Mouse (Mus musculus) spleen, adult 2 months (tissue): ENCODE measurements at regions not wholly inside any gene's neighbourhood (a gene's known extent, or its start where the extent isn't known, plus 50 kb on each side); places are given as distances from the start of the nearest gene placed in this dataset.
A peak's percentile ranks its signal among the peaks of the same experiment; 100 is the strongest.

ENCODE experiments used
- DNase-seq, 2 experiments: peaks; one replicate each; pipeline versions ENCODE4 v3.0.0 to v3.0.0-alpha.2; 2012 to 2021; ENCODE audit warnings: low spot score in 2 of 2, low read depth in 1 of 2
- H3K27ac ChIP-seq: fragments of 200-500 bp; 2 replicates; pipeline ENCODE4 v1.5.1; 2012; ENCODE audit warnings: low read length, inconsistent platforms; ENCODE audit not compliant: insufficient read depth
- H3K27me3 ChIP-seq: fragments of 200-500 bp; 2 replicates; pipeline ENCODE4 v1.6.1; 2012; ENCODE audit warnings: mild to moderate bottlenecking, moderate library complexity, low read length, inconsistent platforms; ENCODE audit not compliant: control insufficient read depth, insufficient read depth
- H3K36me3 ChIP-seq: fragments of 200-500 bp; 2 replicates; pipeline ENCODE4 v1.6.1; 2012; ENCODE audit warnings: mild to moderate bottlenecking, low read length, inconsistent platforms; ENCODE audit not compliant: control insufficient read depth, insufficient read depth
- H3K4me1 ChIP-seq: fragments of 200-500 bp; 2 replicates; pipeline ENCODE4 v1.6.1; 2011; ENCODE audit warnings: inconsistent platforms; ENCODE audit not compliant: control insufficient read depth, insufficient read depth, insufficient read length
- H3K4me3 ChIP-seq: fragments of 200-500 bp; 2 replicates; pipeline ENCODE4 v1.5.1; 2011; ENCODE audit warnings: mild to moderate bottlenecking, inconsistent platforms; ENCODE audit not compliant: insufficient read depth, insufficient read length; ENCODE audit errors: extremely low read depth
- CTCF ChIP-seq: fragments of 200-500 bp; IDR thresholded peaks from 2 replicates; pipeline ENCODE4 v1.5.1; 2011; ENCODE audit warnings: mild to moderate bottlenecking, inconsistent platforms; ENCODE audit not compliant: insufficient read depth, insufficient read length, insufficient replicate concordance; ENCODE audit errors: extremely low read depth
- POLR2A ChIP-seq: fragments of 200-500 bp; IDR thresholded peaks from 2 replicates; pipeline ENCODE4 v1.6.1; 2011; ENCODE audit warnings: low read depth, low read length, inconsistent platforms
- WGBS: fragments of 180-500 bp; shearing (Covaris S2); methylation state at CpG from one replicate; pipeline ENCODE4 v1.1.7; 2018; 5-methylcytosine and 5-hydroxymethylcytosine counted together

- Histone ChIP-seq H3K27ac (peak overlapping the region; percentile 84), H3K4me3 (no peak overlapping the region), H3K27me3 (no peaks in the 10 kb centered on the region), H3K4me1 (peaks cover 27% of the 10 kb centered on the region), H3K36me3 (no peaks in the 10 kb centered on the region)
- 56% methylated on average over 6 of the region's 6 CpGs for WGBS
- DNase-seq: peak; percentile 52 to 73
- TF ChIP-seq CTCF (no peak), POLR2A (no peak)
These were observed 86.2 kb upstream of the Nck2 start for GRCm38 (mm10) chr1:43358191-43358590.

GRCm38 (mm10) chr1:43359662-43360061, 84.7 kb upstream of the Nck2 start:
- Histone ChIP-seq H3K36me3 (no peaks in the 10 kb centered on the region), H3K27ac (peak overlapping the region; percentile 1), H3K4me3 (no peak overlapping the region), H3K27me3 (no peaks in the 10 kb centered on the region), H3K4me1 (peaks cover 27% of the 10 kb centered on the region)
- 80% methylated on average over 4 of the region's 4 CpGs for WGBS
- no peak for DNase-seq
- TF ChIP-seq CTCF: no peak
- TF ChIP-seq POLR2A: no peak

- 38% methylated on average over 8 of the region's 8 CpGs for WGBS
- peak in 1 of 2 experiments; percentile 27 for DNase-seq
- Histone ChIP-seq H3K36me3 (no peaks in the 10 kb centered on the region), H3K4me3 (no peak overlapping the region), H3K4me1 (peaks cover 27% of the 10 kb centered on the region), H3K27ac (peak overlapping the region; percentile 30; the same call in 1 of the 2 replicates), H3K27me3 (no peaks in the 10 kb centered on the region)
- TF ChIP-seq CTCF (no peak), POLR2A (no peak)
These were observed 84.1 kb upstream of the Nck2 start for GRCm38 (mm10) chr1:43360291-43360690.

GRCm38 (mm10) chr1:43360741-43361140, 83.6 kb upstream of the Nck2 start:
- Histone ChIP-seq H3K27ac (peak overlapping the region; percentile 21), H3K4me1 (peaks cover 27% of the 10 kb centered on the region), H3K36me3 (no peaks in the 10 kb centered on the region), H3K4me3 (no peak overlapping the region), H3K27me3 (no peaks in the 10 kb centered on the region)
- TF ChIP-seq CTCF: no peak
- no peak for DNase-seq
- WGBS: 41% methylated on average over 4 of the region's 4 CpGs

- 9% methylated on average over 3 of the region's 3 CpGs for WGBS
- H3K27ac ChIP-seq: peak overlapping the region; percentile 82
These were observed 82.9 kb upstream of the Nck2 start for GRCm38 (mm10) chr1:43361455-43361863.

GRCm38 (mm10) chr1:43362136-43362535, 82.2 kb upstream of the Nck2 start:
- Histone ChIP-seq H3K4me3 (no peak overlapping the region), H3K27me3 (no peaks in the 10 kb centered on the region), H3K27ac (peak overlapping the region; percentile 82; the same call in 1 of the 2 replicates), H3K4me1 (peaks cover 27% of the 10 kb centered on the region), H3K36me3 (no peaks in the 10 kb centered on the region)
- no peak for DNase-seq
- TF ChIP-seq POLR2A: no peak
- no peak for TF ChIP-seq CTCF
- 38% methylated on average over 5 of the region's 5 CpGs for WGBS

More at GRCm38 (mm10) chr1:43361455-43361863, 82.9 kb upstream of the Nck2 start:
- Histone ChIP-seq H3K4me3 (no peak overlapping the region), H3K4me1 (peaks cover 27% of the 10 kb centered on the region), H3K27me3 (no peaks in the 10 kb centered on the region), H3K36me3 (no peaks in the 10 kb centered on the region)
- TF ChIP-seq CTCF: no peak
- TF ChIP-seq POLR2A: no peak
- peak; percentile 31 to 61 for DNase-seq

- no peak for TF ChIP-seq POLR2A
- TF ChIP-seq CTCF: no peak
- Histone ChIP-seq H3K27ac (no peak overlapping the region), H3K4me3 (no peak overlapping the region), H3K36me3 (no peaks in the 10 kb centered on the region), H3K27me3 (no peaks in the 10 kb centered on the region), H3K4me1 (peaks cover 25% of the 10 kb centered on the region)
- 86% methylated on average over 4 of the region's 4 CpGs for WGBS
- no peak for DNase-seq
These were observed 81.2 kb upstream of the Nck2 start for GRCm38 (mm10) chr1:43363178-43363577.

- Histone ChIP-seq H3K36me3 (no peaks in the 10 kb centered on the region), H3K4me3 (no peak overlapping the region), H3K27me3 (no peaks in the 10 kb centered on the region), H3K4me1 (peaks cover 9% of the 10 kb centered on the region), H3K27ac (no peak overlapping the region)
- 80% methylated on average over 2 of the region's 2 CpGs for WGBS
- DNase-seq: no peak
- no peak for TF ChIP-seq CTCF
- no peak for TF ChIP-seq POLR2A
These were observed 77.9 kb upstream of the Nck2 start for GRCm38 (mm10) chr1:43366433-43366832.
